In genomic region chr10:90723941-90724341, GRCm38 (mm10) we compare ENCODE assay signal across 19 mouse cellular contexts.
DNase-seq lines count a peak whose midpoint lies in the region; ATAC-seq lines count a peak whose summit lies in the region.
"Had no signal": no experiment of that assay in that cellular context is flagged by ENCODE, and none has a peak within 500 bp of the region (broad histone marks: within the 10 kb centered on the region; RNA-seq: fewer than 3 reads in every experiment).

No protein-coding gene starts in this region.

- no peaks in the 10 kb centered on the region for H3K9me3 ChIP-seq in midbrain, embryonic 15.5 days
- no peaks in the 10 kb centered on the region for H3K9me3 ChIP-seq in midbrain, embryonic 10.5 days (replicated peaks)
- H3K9me3 ChIP-seq: hindbrain, embryonic 12.5 days; kidney, embryonic 15.5 days; liver, embryonic 15.5 days had no signal

- 0 out of 2 replicates have a peak overlapping the region, but pooled peaks have one; percentile 13 for H3K27ac ChIP-seq in midbrain, embryonic 15.5 days
- H3K27ac ChIP-seq in midbrain, embryonic 10.5 days (replicated peaks): no peak overlapping the region
- H3K27ac ChIP-seq: hindbrain, embryonic 12.5 days; kidney, embryonic 15.5 days; liver, embryonic 15.5 days; macrophage had no signal

- intact Hi-C loops in left cerebral cortex, postnatal 14 days (cut with DNase I): no loop called here

- ATAC-seq in midbrain, embryonic 15.5 days (replicated peaks): 0 out of 2 replicates have a peak, but pooled peaks have one; percentile 24
- ATAC-seq in monocyte, adult 5-6 weeks (replicated peaks; ENCODE audit: insufficient number of reproducible peaks, low FRiP score, low TSS enrichment, poor library complexity, severe bottlenecking): no peak

- no peak overlapping the region for H3K4me2 ChIP-seq in midbrain, embryonic 15.5 days
- H3K4me2 ChIP-seq: hindbrain, embryonic 12.5 days; kidney, embryonic 15.5 days; liver, embryonic 15.5 days had no signal

- no peaks in the 10 kb centered on the region for H3K36me3 ChIP-seq in midbrain, embryonic 15.5 days (replicated peaks)
- H3K36me3 ChIP-seq in midbrain, embryonic 10.5 days: no peaks in the 10 kb centered on the region
- H3K36me3 ChIP-seq: hindbrain, embryonic 12.5 days; kidney, embryonic 15.5 days; liver, embryonic 15.5 days had no signal

- H3K4me3 ChIP-seq in midbrain, embryonic 15.5 days: no peak overlapping the region
- no peak overlapping the region for H3K4me3 ChIP-seq in midbrain, embryonic 10.5 days
- H3K4me3 ChIP-seq: erythroblast, embryonic 14.5 days; hindbrain, embryonic 12.5 days; kidney, embryonic 15.5 days; liver, embryonic 15.5 days; myocyte had no signal

- H3K4me1 ChIP-seq in midbrain, embryonic 15.5 days: peaks cover 10% of the 10 kb centered on the region
- H3K4me1 ChIP-seq in midbrain, embryonic 10.5 days: peaks cover 5% of the 10 kb centered on the region; the same call in 1 of the 2 replicates

- no peak overlapping the region for H3K9ac ChIP-seq in midbrain, embryonic 15.5 days
- H3K9ac ChIP-seq: hindbrain, embryonic 12.5 days; kidney, embryonic 15.5 days; liver, embryonic 15.5 days had no signal

- H3K27me3 ChIP-seq in midbrain, embryonic 15.5 days (replicated peaks): 0 out of 2 replicates have a peak, but pooled peaks cover 3% of the 10 kb centered on the region
- H3K27me3 ChIP-seq in midbrain, embryonic 10.5 days (ENCODE audit: low read depth, poor library complexity, severe bottlenecking): peaks cover 16% of the 10 kb centered on the region
- H3K27me3 ChIP-seq: liver, embryonic 15.5 days had no signal

- peak; percentile 48 to 51 for DNase-seq in cerebellum, postnatal 14 days
- DNase-seq in cerebellum, adult 9-11 months: no peak
- no peak for DNase-seq in midbrain, embryonic 10.5 days (ENCODE audit: low spot score)
- peak; percentile 68 to 85 for DNase-seq in left cerebral cortex, postnatal 14 days (ENCODE audit: low spot score in 2 of 2)
- DNase-seq in yolk sac, embryonic 10.5 days (ENCODE audit: low spot score): no peak
- no peak for DNase-seq in thymus, postnatal 25 days
- DNase-seq: adrenal gland, postnatal 14 days; cerebellum, adult 11 months; embryo, embryonic 11 days; gastrocnemius, postnatal 25 days; spleen, adult 18-20 months had no signal

- WGBS in midbrain, embryonic 15.5 days: 73% methylated on average over 13 of the region's 13 CpGs
- WGBS in midbrain, embryonic 10.5 days: 92% methylated on average over 13 of the region's 13 CpGs

Comparison
In these comparisons a context has a peak if more than half of its experiments do, and no peak if none do; other contexts are left out.
1. DNase-seq: peak in cerebellum, postnatal 14 days (2 of 2) and left cerebral cortex, postnatal 14 days (2 of 2); none in cerebellum, adult 9-11 months (single experiment), midbrain, embryonic 10.5 days (single experiment), yolk sac, embryonic 10.5 days (single experiment) and thymus, postnatal 25 days (single experiment).